Comparison of ENCODE assay signal across 9 mouse cellular contexts in the genomic region with DNA sequence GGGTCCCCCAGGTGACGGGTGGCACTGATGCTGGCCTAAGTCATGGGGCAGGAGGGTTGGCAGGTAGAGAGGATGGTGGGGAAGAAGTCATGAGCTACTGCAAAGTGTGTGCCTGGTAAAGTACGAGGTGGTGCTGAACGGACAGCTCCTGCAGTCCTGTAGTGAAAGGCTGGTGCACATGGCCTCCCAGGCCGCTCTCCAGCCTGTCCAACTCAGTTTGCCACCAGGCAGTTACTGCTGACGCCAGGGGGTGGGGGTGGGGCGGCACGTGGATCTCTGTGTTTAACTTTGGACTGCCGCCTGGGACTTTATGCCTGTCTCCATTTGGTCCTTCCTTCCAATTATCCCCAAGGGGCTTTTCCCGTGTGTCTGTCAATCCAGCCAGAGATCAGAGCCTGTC. TPM values are rescaled to one million over a fixed set of nuclear protein-coding genes. Genes with fewer than 3 reads are reported as not detected.
DNase-seq lines count a peak whose midpoint lies in the region; ATAC-seq and TF ChIP-seq lines count a peak whose summit lies in the region.
"Had no signal": no experiment of that assay in that cellular context is flagged by ENCODE, and none has a peak within 500 bp of the region (broad histone marks: within the 10 kb centered on the region; RNA-seq: fewer than 3 reads in every experiment).

No protein-coding gene starts in this region.

- TF ChIP-seq POLR2A in limb, embryonic 14.5 days (IDR thresholded peaks at IDR 0.05; ENCODE audit: borderline replicate concordance, extremely low read depth, insufficient read depth, insufficient read length): no peak

- no peaks in the 10 kb centered on the region for H3K9me3 ChIP-seq in midbrain, embryonic 11.5 days (ENCODE audit: control insufficient read depth, low read length)
- no peaks in the 10 kb centered on the region for H3K9me3 ChIP-seq in midbrain, embryonic 13.5 days
- H3K9me3 ChIP-seq in limb, embryonic 14.5 days (ENCODE audit: control insufficient read depth, low read length): no peaks in the 10 kb centered on the region
- H3K9me3 ChIP-seq in neural tube, embryonic 11.5 days (ENCODE audit: control insufficient read depth, low read length): no peaks in the 10 kb centered on the region
- H3K9me3 ChIP-seq: embryonic facial prominence, embryonic 15.5 days had no signal

- 8% methylated on average over 9 of the region's 9 CpGs for WGBS in midbrain, embryonic 11.5 days
- 6% methylated on average over 9 of the region's 9 CpGs for WGBS in midbrain, embryonic 13.5 days
- 5% methylated on average over 9 of the region's 9 CpGs for WGBS in limb, embryonic 14.5 days
- WGBS in neural tube, embryonic 11.5 days: 5% methylated on average over 9 of the region's 9 CpGs

- no peak for ATAC-seq in midbrain, embryonic 11.5 days (ENCODE audit: low FRiP score)
- ATAC-seq in midbrain, embryonic 13.5 days: no peak
- peak; percentile 59 for ATAC-seq in granulocyte monocyte progenitor cell, adult 5-6 weeks (replicated peaks; ENCODE audit: poor library complexity, severe bottlenecking)
- ATAC-seq in limb, embryonic 14.5 days (ENCODE audit: low FRiP score, low read depth): 0 out of 2 replicates have a peak, but pooled peaks have one; percentile 48
- ATAC-seq in neural tube, embryonic 11.5 days (ENCODE audit: insufficient read depth, low FRiP score, low TSS enrichment): no peak
- no peak for ATAC-seq in frontal cortex, adult (ENCODE audit: low TSS enrichment)

- no peak overlapping the region for H3K27ac ChIP-seq in midbrain, embryonic 11.5 days (ENCODE audit: low read depth, low read length)
- H3K27ac ChIP-seq in midbrain, embryonic 13.5 days: no peak overlapping the region
- H3K27ac ChIP-seq in limb, embryonic 14.5 days (replicated peaks; ENCODE audit: low read depth, low read length): no peak overlapping the region
- H3K27ac ChIP-seq in neural tube, embryonic 11.5 days (ENCODE audit: low read depth, low read length): no peak overlapping the region
- no peak overlapping the region for H3K27ac ChIP-seq in layer of hippocampus, adult 2 months
- H3K27ac ChIP-seq: embryonic facial prominence, embryonic 15.5 days had no signal

- DNase-seq in midbrain, embryonic 11.5 days (ENCODE audit: low spot score, missing footprints): peak; percentile 93
- peak; percentile 85 for DNase-seq in ZHBTc4 (ENCODE audit: low read depth, low spot score)
- peak; percentile 87 for DNase-seq in limb, embryonic 14.5 days (ENCODE audit: low spot score)
- DNase-seq in neural tube, embryonic 11.5 days (ENCODE audit: low spot score): peak; percentile 73
- no peak for DNase-seq in layer of hippocampus, adult 2 months (ENCODE audit: low spot score in 2 of 2)

- H3K27me3 ChIP-seq in midbrain, embryonic 11.5 days (ENCODE audit: control insufficient read depth, insufficient read depth, low read length): no peaks in the 10 kb centered on the region
- no peaks in the 10 kb centered on the region for H3K27me3 ChIP-seq in midbrain, embryonic 13.5 days
- H3K27me3 ChIP-seq in limb, embryonic 14.5 days (ENCODE audit: control insufficient read depth, insufficient read depth, low read length): no peaks in the 10 kb centered on the region
- no peaks in the 10 kb centered on the region for H3K27me3 ChIP-seq in neural tube, embryonic 11.5 days (ENCODE audit: control insufficient read depth, insufficient read depth, low read length)

- H3K9ac ChIP-seq in midbrain, embryonic 11.5 days (ENCODE audit: low read length): no peak overlapping the region
- no peak overlapping the region for H3K9ac ChIP-seq in midbrain, embryonic 13.5 days (replicated peaks)
- no peak overlapping the region for H3K9ac ChIP-seq in limb, embryonic 14.5 days (ENCODE audit: low read depth, low read length, severe bottlenecking)
- H3K9ac ChIP-seq in neural tube, embryonic 11.5 days (ENCODE audit: low read length): no peak overlapping the region
- H3K9ac ChIP-seq: embryonic facial prominence, embryonic 15.5 days had no signal

- no peak for TF ChIP-seq CTCF in layer of hippocampus, adult 2 months (conservative IDR thresholded peaks at IDR 0.05)

- no peaks in the 10 kb centered on the region for H3K36me3 ChIP-seq in midbrain, embryonic 11.5 days (ENCODE audit: control insufficient read depth, insufficient read depth, low read length)
- H3K36me3 ChIP-seq in midbrain, embryonic 13.5 days: no peaks in the 10 kb centered on the region
- no peaks in the 10 kb centered on the region for H3K36me3 ChIP-seq in limb, embryonic 14.5 days (ENCODE audit: control insufficient read depth, insufficient read depth, low read length)
- no peaks in the 10 kb centered on the region for H3K36me3 ChIP-seq in neural tube, embryonic 11.5 days (ENCODE audit: control insufficient read depth, insufficient read depth, low read length)
- H3K36me3 ChIP-seq: embryonic facial prominence, embryonic 15.5 days had no signal

- H3K4me2 ChIP-seq in midbrain, embryonic 11.5 days: no peak overlapping the region
- no peak overlapping the region for H3K4me2 ChIP-seq in midbrain, embryonic 13.5 days (replicated peaks)
- no peak overlapping the region for H3K4me2 ChIP-seq in limb, embryonic 14.5 days (replicated peaks; ENCODE audit: low read depth, low read length, severe bottlenecking)
- no peak overlapping the region for H3K4me2 ChIP-seq in neural tube, embryonic 11.5 days (ENCODE audit: low read depth)
- H3K4me2 ChIP-seq: embryonic facial prominence, embryonic 15.5 days had no signal

- no peak overlapping the region for H3K4me3 ChIP-seq in midbrain, embryonic 11.5 days (ENCODE audit: low read depth, low read length)
- H3K4me3 ChIP-seq in midbrain, embryonic 13.5 days (replicated peaks): no peak overlapping the region
- H3K4me3 ChIP-seq in limb, embryonic 14.5 days (replicated peaks; ENCODE audit: low read length): no peak overlapping the region
- H3K4me3 ChIP-seq in neural tube, embryonic 11.5 days (ENCODE audit: low read depth, low read length): no peak overlapping the region
- H3K4me3 ChIP-seq in layer of hippocampus, adult 2 months: no peak overlapping the region
- H3K4me3 ChIP-seq: embryonic facial prominence, embryonic 15.5 days had no signal

- H3K4me1 ChIP-seq in midbrain, embryonic 11.5 days (ENCODE audit: control insufficient read depth, insufficient read depth, low read length): peaks cover 2% of the 10 kb centered on the region; the same call in 1 of the 2 replicates
- peaks cover 11% of the 10 kb centered on the region for H3K4me1 ChIP-seq in midbrain, embryonic 13.5 days (replicated peaks)
- peaks cover 6% of the 10 kb centered on the region; the same call in 1 of the 2 replicates for H3K4me1 ChIP-seq in limb, embryonic 14.5 days (ENCODE audit: control insufficient read depth, insufficient read depth, low read length)
- H3K4me1 ChIP-seq in neural tube, embryonic 11.5 days (ENCODE audit: control insufficient read depth, insufficient read depth, low read length): 0 out of 2 replicates have a peak, but pooled peaks cover 1% of the 10 kb centered on the region

RNA-seq across cellular contexts. Expression of gene Lhfpl5, which starts 5.0 kb away (rescaled TPM):
- polyA plus RNA-seq in midbrain, embryonic 11.5 days (2014; fragmentation: Nextera tagmentation; extraction: Ambion mirVana): 1.4 and 2.0 TPM in 2 replicates
- polyA plus RNA-seq in midbrain, embryonic 13.5 days (2015; fragmentation: Nextera tagmentation; extraction: Ambion mirVana): 4.1 and 4.2 TPM in 2 replicates
- not detected in 2 replicates for total RNA-seq in granulocyte monocyte progenitor cell, adult 5-6 weeks (2014; fragmentation: Nextera tagmentation)
- total RNA-seq in granulocyte monocyte progenitor cell, adult 5-6 weeks (2017): not detected in 2 replicates
- polyA plus RNA-seq in limb, embryonic 14.5 days (2012; rRNA removed): 0.05 TPM in 1 of 2 replicates, not detected in the other
- 0.17 and 0.53 TPM in 2 replicates for polyA plus RNA-seq in limb, embryonic 14.5 days (2014; fragmentation: Nextera tagmentation; extraction: Ambion mirVana)
- polyA plus RNA-seq in neural tube, embryonic 11.5 days (2014; fragmentation: Nextera tagmentation; extraction: Ambion mirVana): 1.8 and 2.4 TPM in 2 replicates
- 1 to 10 TPM; 3.7 to 5.4 TPM for total RNA-seq in layer of hippocampus, adult 2 months (2021)

RNA-seq across cellular contexts. Expression of gene Clps, which starts 19.8 kb away (rescaled TPM):
- polyA plus RNA-seq in midbrain, embryonic 11.5 days (2014; fragmentation: Nextera tagmentation; extraction: Ambion mirVana): not detected in 2 replicates
- 0.66 and 0.71 TPM in 2 replicates for polyA plus RNA-seq in midbrain, embryonic 13.5 days (2015; fragmentation: Nextera tagmentation; extraction: Ambion mirVana)
- total RNA-seq in granulocyte monocyte progenitor cell, adult 5-6 weeks (2014; fragmentation: Nextera tagmentation): not detected in 2 replicates
- total RNA-seq in granulocyte monocyte progenitor cell, adult 5-6 weeks (2017): not detected in 2 replicates
- 0.15 and 0.59 TPM in 2 replicates for polyA plus RNA-seq in limb, embryonic 14.5 days (2012; rRNA removed)
- polyA plus RNA-seq in limb, embryonic 14.5 days (2014; fragmentation: Nextera tagmentation; extraction: Ambion mirVana): not detected in 2 replicates
- polyA plus RNA-seq in neural tube, embryonic 11.5 days (2014; fragmentation: Nextera tagmentation; extraction: Ambion mirVana): not detected in 2 replicates
- total RNA-seq in layer of hippocampus, adult 2 months (2021): not detected
- polyA plus RNA-seq: embryonic facial prominence, embryonic 15.5 days had no signal

RNA-seq across cellular contexts. Expression of gene Clpsl2, which starts 31.2 kb away (rescaled TPM):
- not detected in 2 replicates for polyA plus RNA-seq in midbrain, embryonic 11.5 days (2014; fragmentation: Nextera tagmentation; extraction: Ambion mirVana)
- not detected in 2 replicates for polyA plus RNA-seq in midbrain, embryonic 13.5 days (2015; fragmentation: Nextera tagmentation; extraction: Ambion mirVana)
- total RNA-seq in granulocyte monocyte progenitor cell, adult 5-6 weeks (2014; fragmentation: Nextera tagmentation): not detected in 2 replicates
- total RNA-seq in granulocyte monocyte progenitor cell, adult 5-6 weeks (2017): not detected in 2 replicates
- 0.18 TPM in 1 of 2 replicates, not detected in the other for polyA plus RNA-seq in limb, embryonic 14.5 days (2012; rRNA removed)
- polyA plus RNA-seq in limb, embryonic 14.5 days (2014; fragmentation: Nextera tagmentation; extraction: Ambion mirVana): not detected in 2 replicates
- polyA plus RNA-seq in neural tube, embryonic 11.5 days (2014; fragmentation: Nextera tagmentation; extraction: Ambion mirVana): not detected in 2 replicates
- total RNA-seq in layer of hippocampus, adult 2 months (2021): not detected
- polyA plus RNA-seq: embryonic facial prominence, embryonic 15.5 days had no signal

RNA-seq across cellular contexts. Expression of gene Srpk1, which starts 42.1 kb away (rescaled TPM):
- polyA plus RNA-seq in midbrain, embryonic 11.5 days (2014; fragmentation: Nextera tagmentation; extraction: Ambion mirVana): 124 and 135 TPM in 2 replicates
- polyA plus RNA-seq in midbrain, embryonic 13.5 days (2015; fragmentation: Nextera tagmentation; extraction: Ambion mirVana): 110 and 113 TPM in 2 replicates
- total RNA-seq in granulocyte monocyte progenitor cell, adult 5-6 weeks (2014; fragmentation: Nextera tagmentation): 125 and 178 TPM in 2 replicates
- 129 and 150 TPM in 2 replicates for total RNA-seq in granulocyte monocyte progenitor cell, adult 5-6 weeks (2017)
- polyA plus RNA-seq in limb, embryonic 14.5 days (2012; rRNA removed): 59.8 and 61.2 TPM in 2 replicates
- polyA plus RNA-seq in limb, embryonic 14.5 days (2014; fragmentation: Nextera tagmentation; extraction: Ambion mirVana): 101 and 115 TPM in 2 replicates
- 109 and 117 TPM in 2 replicates for polyA plus RNA-seq in neural tube, embryonic 11.5 days (2014; fragmentation: Nextera tagmentation; extraction: Ambion mirVana)
- total RNA-seq in layer of hippocampus, adult 2 months (2021): 10 to 100 TPM; 79.5 to 87.7 TPM

RNA-seq across cellular contexts. Expression of gene Armc12, which starts 49.8 kb away (rescaled TPM):
- not detected in 2 replicates for polyA plus RNA-seq in midbrain, embryonic 11.5 days (2014; fragmentation: Nextera tagmentation; extraction: Ambion mirVana)
- polyA plus RNA-seq in midbrain, embryonic 13.5 days (2015; fragmentation: Nextera tagmentation; extraction: Ambion mirVana): not detected in 2 replicates
- total RNA-seq in granulocyte monocyte progenitor cell, adult 5-6 weeks (2014; fragmentation: Nextera tagmentation): not detected in 2 replicates
- not detected in 2 replicates for total RNA-seq in granulocyte monocyte progenitor cell, adult 5-6 weeks (2017)
- polyA plus RNA-seq in limb, embryonic 14.5 days (2012; rRNA removed): 0.04 and 0.05 TPM in 2 replicates
- polyA plus RNA-seq in limb, embryonic 14.5 days (2014; fragmentation: Nextera tagmentation; extraction: Ambion mirVana): not detected in 2 replicates
- not detected in 2 replicates for polyA plus RNA-seq in neural tube, embryonic 11.5 days (2014; fragmentation: Nextera tagmentation; extraction: Ambion mirVana)
- total RNA-seq in layer of hippocampus, adult 2 months (2021): not detected
- polyA plus RNA-seq: embryonic facial prominence, embryonic 15.5 days had no signal

Comparison
In these comparisons a context has a peak if more than half of its experiments do, and no peak if none do; other contexts are left out.
1. ATAC-seq: peak in granulocyte monocyte progenitor cell, adult 5-6 weeks (single experiment) and limb, embryonic 14.5 days (single experiment); none in midbrain, embryonic 11.5 days (single experiment), midbrain, embryonic 13.5 days (single experiment), neural tube, embryonic 11.5 days (single experiment) and frontal cortex, adult (single experiment).
2. DNase-seq: peak in midbrain, embryonic 11.5 days (single experiment), ZHBTc4 (single experiment), limb, embryonic 14.5 days (single experiment) and neural tube, embryonic 11.5 days (single experiment); none in layer of hippocampus, adult 2 months (0 of 2).